Mouse (Mus musculus) retina, postnatal 1 day (tissue): ENCODE results near the gene Tmem82.

Source experiments
- DNase-seq: peaks from one replicate; pipeline ENCODE4 v3.0.0-alpha.2; 2012

Tmem82 gene

DNA sequence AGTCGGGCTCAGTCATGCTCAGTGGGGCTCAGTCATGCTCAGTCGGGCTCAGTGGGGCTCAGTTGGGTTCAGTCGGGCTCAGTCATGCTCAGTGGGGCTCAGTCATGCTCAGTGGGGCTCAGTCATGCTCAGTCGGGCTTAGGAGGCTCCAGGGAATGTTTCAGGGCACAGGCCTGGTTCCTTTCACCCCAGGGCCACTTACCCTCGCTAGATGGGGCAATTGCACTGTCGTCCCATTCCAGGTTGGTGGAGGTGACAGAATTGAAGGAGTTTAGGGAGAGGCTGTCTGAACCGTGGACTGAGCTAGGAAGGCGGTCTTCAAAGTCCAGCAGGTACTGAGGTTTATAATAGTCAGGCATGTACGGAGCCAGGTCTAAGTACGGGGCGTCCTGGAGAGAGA is 21.0 kb upstream of the Tmem82 start:
- no peak for DNase-seq

- DNase-seq, result no peak
Observed at GRCm38 (mm10) chr4:141636693-141637092, 18.3 kb upstream of the Tmem82 start.

- DNase-seq, result no peak
Observed at GRCm38 (mm10) chr4:141635991-141636390, 17.6 kb upstream of the Tmem82 start.

GRCm38 (mm10) chr4:141632111-141632873 is 13.9 kb upstream of the Tmem82 start:
- DNase-seq, result no peak

GRCm38 (mm10) chr4:141631250-141631649 is 12.8 kb upstream of the Tmem82 start:
- no peak for DNase-seq

DNA sequence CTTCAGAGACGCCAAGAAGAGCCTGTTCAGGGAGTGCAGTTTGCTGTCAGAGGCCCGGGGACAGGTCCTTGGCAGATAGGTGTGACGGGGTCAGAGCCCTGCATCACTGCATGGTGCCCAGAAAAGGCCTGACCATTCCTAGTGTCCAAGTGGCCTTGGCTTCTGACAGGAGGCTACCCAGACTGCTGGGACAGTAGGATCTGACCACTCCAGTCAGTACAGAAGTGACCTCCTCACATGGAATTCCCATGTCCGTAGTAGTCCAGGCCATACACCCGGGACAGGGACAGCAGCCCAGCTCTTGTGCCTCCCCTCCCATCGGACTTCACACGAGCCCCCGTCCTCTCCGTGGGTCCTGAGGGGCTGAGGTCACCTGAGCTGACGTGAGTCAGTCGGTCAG is 11.6 kb upstream of the Tmem82 start:
- DNase-seq, result no peak

GRCm38 (mm10) chr4:141628661-141629060 is 10.2 kb upstream of the Tmem82 start:
- DNase-seq, result no peak

DNA sequence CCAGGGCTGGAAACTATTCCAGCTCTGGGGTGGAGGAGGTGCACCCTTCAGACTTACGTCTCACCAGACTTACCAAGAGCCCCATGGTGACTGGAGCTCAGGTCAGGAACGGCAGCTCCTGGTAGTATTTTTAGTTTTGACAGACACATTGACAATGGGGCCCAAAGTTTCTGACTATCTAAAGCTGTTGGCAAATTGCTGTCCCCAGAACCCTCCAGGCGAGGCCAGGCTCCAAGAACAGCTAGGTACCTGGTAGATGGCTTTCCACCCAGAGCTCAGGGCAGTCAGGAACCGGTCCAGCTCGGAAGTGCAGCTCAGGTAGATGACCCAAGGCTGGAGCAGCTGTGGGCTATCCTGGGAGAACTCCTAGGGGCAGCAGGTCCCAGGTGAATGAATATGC is 9.1 kb upstream of the Tmem82 start:
- DNase-seq, result no peak

DNA sequence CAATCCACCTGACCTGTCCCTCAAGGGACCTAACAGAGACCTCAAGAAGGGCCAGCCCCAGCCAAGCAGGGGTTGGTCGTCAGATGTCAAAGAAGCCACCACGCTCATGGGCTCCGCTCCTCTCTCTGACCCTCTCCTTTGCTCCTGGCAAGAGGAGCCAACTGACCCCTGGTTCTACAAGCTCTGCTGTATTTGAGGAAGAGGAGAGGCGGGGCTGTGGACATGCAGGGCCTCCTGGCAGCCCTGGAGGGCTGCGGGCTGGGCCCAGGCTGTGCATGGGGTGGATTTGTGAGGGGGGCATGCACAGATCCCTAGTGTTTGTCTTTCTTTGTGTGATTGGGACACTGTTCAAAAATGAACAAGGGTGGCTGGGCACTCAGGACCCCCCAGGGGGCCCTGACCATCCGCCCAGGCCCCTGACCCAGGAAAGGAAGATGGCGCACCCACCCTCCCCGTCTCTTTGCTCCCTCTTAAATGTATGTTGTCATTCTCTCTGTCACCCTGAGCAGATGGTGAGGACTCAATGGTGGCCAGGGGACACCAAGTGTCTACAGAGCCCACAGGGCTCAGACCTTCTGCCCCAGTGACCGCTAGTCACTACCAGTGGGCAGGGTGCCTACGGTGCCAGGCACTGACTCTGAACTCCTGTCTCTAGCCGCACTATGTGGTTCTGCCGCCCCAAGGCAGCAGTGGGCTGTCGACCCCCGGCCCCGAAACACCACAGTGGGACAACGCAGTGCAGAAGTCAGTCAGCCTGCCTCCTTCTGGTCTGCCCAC is 7.5 kb upstream of the Tmem82 start:
- no peak for DNase-seq

GRCm38 (mm10) chr4:141624983-141625773 is 6.7 kb upstream of the Tmem82 start:
- DNase-seq, result peak; percentile 41

GRCm38 (mm10) chr4:141624134-141624533 is 5.7 kb upstream of the Tmem82 start:
- DNase-seq, result no peak

GRCm38 (mm10) chr4:141623666-141624065 is 5.2 kb upstream of the Tmem82 start, which contains the start of gene Slc25a34:
TSS of gene Slc25a34 (minus strand) at chr4:141623821.
- DNase-seq, result peak; percentile 34

DNA sequence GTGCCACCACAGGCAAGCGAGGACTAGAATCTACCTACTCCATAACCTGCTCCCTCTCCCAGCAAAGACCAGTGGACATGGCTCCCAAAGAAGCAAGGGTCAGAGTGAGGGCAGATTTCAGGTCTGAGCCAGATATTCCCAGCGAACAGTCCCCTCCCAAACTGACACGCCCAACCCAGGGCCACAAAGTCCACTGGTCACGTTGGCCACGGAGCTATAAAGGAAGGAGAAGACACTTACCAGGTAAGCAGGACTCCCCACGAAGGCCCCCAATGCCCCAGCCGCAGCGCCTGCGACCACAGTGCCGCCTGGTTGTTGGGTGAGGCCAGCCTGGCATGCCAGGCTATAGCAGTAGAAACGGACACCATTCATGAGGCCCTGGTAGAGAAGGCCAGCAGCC is 4.6 kb upstream of the Tmem82 start:
- DNase-seq, result no peak

GRCm38 (mm10) chr4:141622580-141622979 is 4.1 kb upstream of the Tmem82 start:
- DNase-seq, result no peak

DNA sequence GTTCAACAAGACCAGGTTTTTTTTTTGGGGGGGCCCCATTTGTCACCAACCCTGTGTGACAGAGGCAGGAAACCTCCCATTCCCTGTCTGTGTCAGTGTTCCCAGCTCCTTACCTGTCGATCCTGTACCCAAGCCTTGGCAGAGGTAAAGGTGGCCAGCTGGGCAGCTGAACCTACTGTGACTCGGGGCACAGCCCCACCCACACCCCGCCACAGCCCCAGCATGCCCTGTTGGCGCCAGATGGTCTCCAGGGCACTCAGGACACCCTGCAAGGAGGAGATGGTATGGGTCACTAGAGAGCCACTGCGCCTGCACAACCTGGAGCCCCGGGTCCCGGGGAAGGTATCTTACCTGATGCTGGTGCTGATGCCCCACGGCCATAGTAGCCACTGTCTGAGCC is 3.7 kb upstream of the Tmem82 start:
- DNase-seq, result no peak

- DNase-seq, result no peak
Observed at GRCm38 (mm10) chr4:141621297-141621696, 2.9 kb upstream of the Tmem82 start.

DNA sequence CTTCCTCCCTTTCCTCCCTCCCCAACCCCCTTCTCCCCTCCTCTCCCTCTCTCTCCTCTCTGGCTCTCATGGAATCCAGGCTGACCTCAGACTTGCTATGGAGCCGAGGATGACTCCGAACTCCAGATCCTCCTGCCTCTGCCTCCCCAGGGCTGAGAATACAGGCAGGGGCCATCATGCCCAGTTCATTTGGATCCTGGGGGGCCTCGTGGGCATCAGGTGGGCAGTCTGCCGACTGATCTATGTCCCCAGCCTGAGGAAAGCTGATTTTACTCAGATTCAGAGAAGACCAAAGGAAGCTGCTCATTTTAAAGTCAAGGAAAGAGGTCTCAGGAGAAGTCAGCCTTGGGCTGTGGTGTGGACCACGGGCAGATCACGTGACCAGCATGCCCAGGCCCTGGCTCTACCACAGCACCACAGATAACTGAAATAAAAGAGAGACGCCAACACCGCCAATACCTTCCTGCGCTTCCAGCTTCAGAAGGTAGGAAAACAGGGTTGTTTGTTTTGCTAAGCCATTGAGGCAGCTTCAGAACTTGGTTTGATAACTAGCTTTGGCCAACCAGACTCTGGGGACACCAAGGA is 958 bp upstream of the Tmem82 start:
- no peak for DNase-seq

GRCm38 (mm10) chr4:141617863-141618564 is 419 bp downstream of the Tmem82 start:
- peak; percentile 40 for DNase-seq

- DNase-seq, result peak; percentile 75
Observed at GRCm38 (mm10) chr4:141617299-141617698, 1.1 kb downstream of the Tmem82 start.

GRCm38 (mm10) chr4:141616811-141617210 is 1.6 kb downstream of the Tmem82 start:
- DNase-seq, result no peak

DNA sequence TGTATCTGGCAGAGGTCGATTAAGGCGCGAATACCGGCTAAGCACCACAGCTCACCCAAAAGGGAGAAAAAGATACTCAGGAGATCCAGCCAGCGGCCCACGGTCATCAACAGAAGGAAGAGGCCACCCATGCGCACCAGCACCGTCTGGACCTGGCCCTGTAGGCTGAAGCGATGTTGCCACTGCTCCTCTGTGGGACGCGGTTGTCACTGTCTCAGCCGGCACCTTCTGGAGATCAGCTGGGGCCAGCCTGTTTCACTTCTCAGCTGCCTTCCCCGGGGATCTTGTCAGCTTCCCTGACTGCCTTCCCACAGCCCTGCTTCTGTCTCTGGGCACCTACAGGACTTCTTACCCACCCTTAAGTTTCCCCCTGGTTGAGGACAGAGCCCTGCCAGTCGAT is 3.5 kb downstream of the Tmem82 start:
- DNase-seq, result peak; percentile 44

DNA sequence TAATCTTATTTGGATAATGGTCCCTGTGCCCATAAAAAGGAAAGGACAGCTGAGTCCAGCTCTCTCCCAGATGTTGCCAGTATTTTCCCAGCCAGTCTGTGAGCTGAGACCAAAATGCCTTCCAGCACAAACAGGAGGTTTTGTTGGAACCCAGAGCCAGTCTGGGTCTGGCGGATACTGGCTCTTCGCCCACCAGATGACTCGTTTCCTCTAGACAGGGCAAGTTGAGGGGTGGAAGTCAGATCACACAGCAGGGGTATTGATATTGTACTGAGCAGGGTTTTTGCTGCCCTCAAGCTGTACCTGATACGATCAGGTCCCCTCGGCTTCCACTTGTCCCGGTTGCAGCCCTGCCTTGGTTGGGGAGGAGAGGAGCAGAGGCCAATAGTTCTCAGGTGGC is 8.9 kb downstream of the Tmem82 start:
- DNase-seq, result no peak
